Mouse (Mus musculus): ENCODE results near the gene Dbt. TPM values are rescaled to one million over a fixed set of nuclear protein-coding genes. Genes with fewer than 3 reads are reported as not detected.

The Dbt gene
- polyA plus RNA-seq, 1 experiment from 2014 or later = 15.0 TPM

- Histone ChIP-seq H3K9me3 (ENCODE audit: low read length) (no peaks in the 10 kb centered on the region), H3K4me1 (ENCODE audit: insufficient read depth) (no peaks in the 10 kb centered on the region), H3K4me2 (ENCODE audit: low read depth, low read length) (no peak overlapping the region), H3K27ac (ENCODE audit: low read depth) (no peak overlapping the region), H3K27me3 (ENCODE audit: insufficient read depth, low read length) (no peaks in the 10 kb centered on the region), H3K36me3 (replicated peaks; ENCODE audit: insufficient read depth, low read length) (no peaks in the 10 kb centered on the region), H3K4me3 (ENCODE audit: low read depth, low read length) (no peak overlapping the region), H3K9ac (replicated peaks) (no peak overlapping the region)
- DNase-seq = no peak
- WGBS (ENCODE audit: insufficient replicate concordance) = 75% methylated on average over 2 of the region's 2 CpGs
- no peak for ATAC-seq
- TF ChIP-seq CTCF (IDR thresholded peaks at IDR 0.05; ENCODE audit: low read depth) (no peak), EP300 (IDR thresholded peaks at IDR 0.05; ENCODE audit: low read depth) (no peak)
Observed at GRCm38 (mm10) chr3:116480119-116480518, 32.8 kb upstream of the Dbt start.

GRCm38 (mm10) chr3:116480937-116481336 is 31.9 kb upstream of the Dbt start:
- Histone ChIP-seq H3K9ac (replicated peaks) (no peak overlapping the region), H3K27ac (ENCODE audit: low read depth) (no peak overlapping the region), H3K9me3 (ENCODE audit: low read length) (no peaks in the 10 kb centered on the region), H3K4me2 (ENCODE audit: low read depth, low read length) (no peak overlapping the region), H3K4me3 (ENCODE audit: low read depth, low read length) (no peak overlapping the region), H3K27me3 (ENCODE audit: insufficient read depth, low read length) (no peaks in the 10 kb centered on the region), H3K36me3 (replicated peaks; ENCODE audit: insufficient read depth, low read length) (no peaks in the 10 kb centered on the region), H3K4me1 (ENCODE audit: insufficient read depth) (no peaks in the 10 kb centered on the region)
- ATAC-seq (no peak), DNase-seq (no peak)
- TF ChIP-seq CTCF (IDR thresholded peaks at IDR 0.05; ENCODE audit: low read depth) (no peak), EP300 (IDR thresholded peaks at IDR 0.05; ENCODE audit: low read depth) (no peak)
- WGBS (ENCODE audit: insufficient replicate concordance) = 60% methylated on average over 5 of the region's 5 CpGs

DNA sequence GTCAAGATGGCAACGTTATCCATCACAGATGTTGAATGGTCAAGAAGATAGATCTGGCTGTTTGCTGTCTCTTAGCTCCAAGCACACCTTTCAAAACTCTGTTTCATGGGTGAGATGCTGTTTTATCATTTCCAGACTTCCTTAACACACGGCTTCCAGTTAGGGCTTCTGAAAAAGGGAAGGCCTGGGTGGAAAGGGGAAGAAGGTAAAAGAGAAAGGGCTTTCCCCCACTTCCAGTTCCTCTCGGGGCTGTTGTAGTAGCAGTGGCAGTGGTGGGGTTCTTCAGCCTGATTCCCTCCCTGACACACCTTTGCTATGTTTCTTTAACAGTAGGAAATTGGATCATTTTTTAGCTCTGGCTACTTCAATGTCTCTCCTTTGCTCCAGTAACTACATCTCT is 30.1 kb upstream of the Dbt start:
- H3K9ac ChIP-seq (replicated peaks) = no peak overlapping the region
- TF ChIP-seq EP300 (IDR thresholded peaks at IDR 0.05; ENCODE audit: low read depth) (no peak), CTCF (IDR thresholded peaks at IDR 0.05; ENCODE audit: low read depth) (no peak)
- H3K36me3 ChIP-seq (replicated peaks; ENCODE audit: insufficient read depth, low read length) = no peaks in the 10 kb centered on the region; the same call in 1 of the 2 replicates
- H3K9me3 ChIP-seq (ENCODE audit: low read length) = no peaks in the 10 kb centered on the region
- H3K4me3 ChIP-seq (ENCODE audit: low read depth, low read length) = no peak overlapping the region
- no peaks in the 10 kb centered on the region for H3K27me3 ChIP-seq (ENCODE audit: insufficient read depth, low read length)
- no peaks in the 10 kb centered on the region for H3K4me1 ChIP-seq (ENCODE audit: insufficient read depth)
- no peak for ATAC-seq
- H3K27ac ChIP-seq (ENCODE audit: low read depth) = no peak overlapping the region
- DNase-seq = no peak
- H3K4me2 ChIP-seq (ENCODE audit: low read depth, low read length) = no peak overlapping the region
- WGBS (ENCODE audit: insufficient replicate concordance) = 40% methylated on average over 3 of the region's 3 CpGs

DNA sequence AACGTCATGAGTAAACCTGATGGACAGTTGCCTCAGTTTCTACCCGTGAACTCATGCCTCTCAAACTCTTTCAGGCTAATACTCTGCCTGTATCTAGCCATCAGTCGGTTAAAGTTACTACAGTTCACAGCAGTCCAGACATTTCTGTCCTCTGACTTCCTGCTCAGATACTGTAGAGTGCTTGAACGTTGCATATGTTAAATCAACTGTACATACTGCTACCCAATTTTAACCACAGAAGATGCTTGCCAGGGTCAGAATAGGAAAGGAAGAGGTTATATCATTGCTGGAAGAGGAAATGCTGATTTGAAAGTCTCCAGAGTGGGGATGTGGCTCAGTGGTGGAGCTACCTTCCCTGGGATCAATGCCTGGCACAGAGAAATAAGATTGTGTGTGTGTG is 29.6 kb upstream of the Dbt start:
- 42% methylated on average over 4 of the region's 4 CpGs for WGBS (ENCODE audit: insufficient replicate concordance)
- no peak overlapping the region for H3K4me2 ChIP-seq (ENCODE audit: low read depth, low read length)
- ATAC-seq = no peak

DNA sequence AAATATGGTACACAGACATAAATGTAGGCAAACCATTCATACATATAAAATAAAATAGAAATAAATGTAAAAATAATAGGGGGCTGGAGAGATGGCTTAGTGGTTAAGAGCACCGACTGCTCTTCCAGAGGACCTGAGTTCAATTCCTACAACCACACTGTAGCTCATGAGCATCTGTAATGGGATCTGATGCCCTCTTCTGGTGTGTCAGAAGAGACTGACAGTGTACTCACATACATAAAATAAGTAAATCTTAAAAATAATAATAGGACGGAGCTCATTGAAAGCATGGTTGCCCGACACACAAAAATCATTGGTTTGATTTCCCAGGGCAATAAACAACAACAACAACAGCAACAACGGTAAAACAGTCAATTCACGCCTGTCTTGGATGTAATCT is 21.9 kb upstream of the Dbt start:
- Histone ChIP-seq H3K4me1 (ENCODE audit: insufficient read depth) (no peaks in the 10 kb centered on the region), H3K4me2 (ENCODE audit: low read depth, low read length) (no peak overlapping the region), H3K9ac (replicated peaks) (no peak overlapping the region), H3K4me3 (ENCODE audit: low read depth, low read length) (no peak overlapping the region), H3K9me3 (ENCODE audit: low read length) (no peaks in the 10 kb centered on the region), H3K27ac (ENCODE audit: low read depth) (no peak overlapping the region), H3K36me3 (replicated peaks; ENCODE audit: insufficient read depth, low read length) (peaks cover 52% of the 10 kb centered on the region), H3K27me3 (ENCODE audit: insufficient read depth, low read length) (no peaks in the 10 kb centered on the region)
- TF ChIP-seq EP300 (IDR thresholded peaks at IDR 0.05; ENCODE audit: low read depth) (no peak), CTCF (IDR thresholded peaks at IDR 0.05; ENCODE audit: low read depth) (no peak)
- ATAC-seq (no peak), DNase-seq (no peak)
- 86% methylated on average over 5 of the region's 5 CpGs for WGBS (ENCODE audit: insufficient replicate concordance)

More for the DNA sequence above, 29.6 kb upstream of the Dbt start:
- H3K9ac ChIP-seq (replicated peaks) = no peak overlapping the region
- H3K27ac ChIP-seq (ENCODE audit: low read depth) = no peak overlapping the region
- TF ChIP-seq EP300 (IDR thresholded peaks at IDR 0.05; ENCODE audit: low read depth) (no peak), CTCF (IDR thresholded peaks at IDR 0.05; ENCODE audit: low read depth) (no peak)
- DNase-seq = no peak
- no peak overlapping the region for H3K4me3 ChIP-seq (ENCODE audit: low read depth, low read length)
- H3K27me3 ChIP-seq (ENCODE audit: insufficient read depth, low read length) = no peaks in the 10 kb centered on the region
- H3K9me3 ChIP-seq (ENCODE audit: low read length) = no peaks in the 10 kb centered on the region
- peaks cover 4% of the 10 kb centered on the region for H3K36me3 ChIP-seq (replicated peaks; ENCODE audit: insufficient read depth, low read length)
- H3K4me1 ChIP-seq (ENCODE audit: insufficient read depth) = no peaks in the 10 kb centered on the region

GRCm38 (mm10) chr3:116491923-116492454 is 20.9 kb upstream of the Dbt start:
- DNase-seq (no peak), ATAC-seq (no peak)
- TF ChIP-seq EP300 (IDR thresholded peaks at IDR 0.05; ENCODE audit: low read depth) (no peak), CTCF (IDR thresholded peaks at IDR 0.05; ENCODE audit: low read depth) (no peak)
- WGBS (ENCODE audit: insufficient replicate concordance) = 88% methylated on average over 1 of the region's 1 CpGs
- H3K4me3 ChIP-seq (ENCODE audit: low read depth, low read length) = no peak overlapping the region
- H3K36me3 ChIP-seq (replicated peaks; ENCODE audit: insufficient read depth, low read length) = peaks cover 55% of the 10 kb centered on the region
- no peaks in the 10 kb centered on the region for H3K27me3 ChIP-seq (ENCODE audit: insufficient read depth, low read length)
- no peaks in the 10 kb centered on the region for H3K9me3 ChIP-seq (ENCODE audit: low read length)
- no peak overlapping the region for H3K4me2 ChIP-seq (ENCODE audit: low read depth, low read length)
- no peak overlapping the region for H3K27ac ChIP-seq (ENCODE audit: low read depth)
- H3K9ac ChIP-seq (replicated peaks) = no peak overlapping the region
- no peaks in the 10 kb centered on the region for H3K4me1 ChIP-seq (ENCODE audit: insufficient read depth)

- Histone ChIP-seq H3K36me3 (replicated peaks; ENCODE audit: insufficient read depth, low read length) (peaks cover 58% of the 10 kb centered on the region), H3K4me3 (ENCODE audit: low read depth, low read length) (no peak overlapping the region), H3K27me3 (ENCODE audit: insufficient read depth, low read length) (no peaks in the 10 kb centered on the region), H3K4me1 (ENCODE audit: insufficient read depth) (no peaks in the 10 kb centered on the region), H3K9ac (replicated peaks) (no peak overlapping the region), H3K4me2 (ENCODE audit: low read depth, low read length) (no peak overlapping the region), H3K9me3 (ENCODE audit: low read length) (no peaks in the 10 kb centered on the region), H3K27ac (ENCODE audit: low read depth) (no peak overlapping the region)
- DNase-seq = no peak
- no peak for ATAC-seq
- WGBS (ENCODE audit: insufficient replicate concordance) = 57% methylated on average over 5 of the region's 5 CpGs
- TF ChIP-seq EP300 (IDR thresholded peaks at IDR 0.05; ENCODE audit: low read depth) (no peak), CTCF (IDR thresholded peaks at IDR 0.05; ENCODE audit: low read depth) (no peak)
Observed at GRCm38 (mm10) chr3:116493658-116494057, 19.2 kb upstream of the Dbt start.

Measured in liver, postnatal 0 days (tissue).